Mouse (Mus musculus): ENCODE data around the gene Mospd1. TPM values are rescaled to one million over a fixed set of nuclear protein-coding genes. Genes with fewer than 3 reads are reported as not detected.

Gene Mospd1
- polyA plus RNA-seq (2015; fragmentation: Nextera tagmentation; extraction: Ambion mirVana), result 36.1 and 38.8 TPM in 2 replicates

DNA sequence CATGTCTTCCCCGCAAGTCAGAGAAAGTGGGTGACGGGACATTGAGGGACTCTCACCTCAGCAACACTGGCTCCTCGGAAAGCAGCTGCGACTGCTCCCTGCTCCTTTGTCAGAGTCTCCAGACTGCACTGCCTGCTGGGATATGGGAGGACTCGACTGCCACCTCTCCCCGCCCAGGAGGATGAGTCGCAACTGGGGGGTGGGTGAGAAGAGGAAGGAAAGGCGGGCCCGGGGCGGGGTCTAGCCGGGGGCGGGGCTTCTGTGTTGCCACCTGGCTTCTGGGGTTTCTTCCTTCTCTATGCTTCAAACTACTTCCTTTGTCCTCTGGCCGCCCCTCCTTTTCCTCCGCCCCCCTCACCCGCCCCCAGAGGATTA, at the start of gene Mospd1:
TSS of gene Mospd1 (minus strand) at position 137 of the 375 bp plus-strand sequence.
- Histone ChIP-seq H3K27ac (peak within 1 kb of the TSS; percentile 72), H3K4me2 (peak within 1 kb of the TSS; percentile 62), H3K4me1 (no peaks in the 10 kb centered on the region), H3K9me3 (no peaks in the 10 kb centered on the region), H3K9ac (peak within 1 kb of the TSS; percentile 35; the same call in 1 of the 2 replicates), H3K36me3 (no peaks in the 10 kb centered on the region), H3K27me3 (replicated peaks) (no peaks in the 10 kb centered on the region), H3K4me3 (replicated peaks) (peak within 1 kb of the TSS; percentile 58)
- WGBS, result 23% methylated on average over 13 of the region's 15 CpGs
- ATAC-seq (ENCODE audit: insufficient read depth, low FRiP score, low read depth), result peak; percentile 94

DNA sequence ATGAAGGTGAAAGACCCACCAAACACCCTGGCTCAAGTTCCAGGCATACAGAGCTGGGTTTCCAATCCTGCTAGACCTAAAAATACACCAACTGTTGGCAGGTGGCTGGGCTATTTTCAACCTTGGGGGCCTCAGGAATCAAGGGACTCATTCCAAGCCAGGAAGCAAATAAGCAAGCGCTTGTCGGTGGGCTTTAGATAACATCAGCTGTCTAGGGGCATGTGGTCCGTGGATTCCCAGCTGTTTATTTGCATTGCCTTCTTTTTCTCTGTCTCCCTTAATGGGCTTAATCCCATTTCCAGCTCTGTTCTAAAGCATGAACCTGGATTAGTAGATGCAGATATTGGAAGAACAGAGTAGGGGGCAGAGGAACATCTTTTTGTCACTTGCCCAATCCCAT, 16.1 kb upstream of the Mospd1 start:
- WGBS, result 60% methylated on average over 3 of the region's 3 CpGs

DNA sequence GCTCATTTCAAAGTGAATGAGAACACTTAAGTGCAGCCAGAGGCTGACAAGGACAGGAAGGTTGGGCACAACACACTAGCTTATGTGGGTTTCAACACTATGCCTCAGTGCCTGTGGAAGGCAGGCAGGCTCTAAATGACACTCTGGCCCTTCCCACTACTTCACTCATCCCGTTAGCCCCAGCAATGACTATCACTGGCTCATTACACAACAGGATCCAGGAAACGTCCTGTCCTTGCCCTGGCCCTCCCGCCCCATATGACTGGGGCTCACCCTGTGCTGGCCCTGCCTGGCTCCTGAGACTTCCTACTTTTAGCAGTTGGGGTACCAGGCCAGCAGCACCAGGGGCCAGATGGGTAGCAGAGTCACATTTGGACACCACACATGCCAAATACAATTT, 12.8 kb upstream of the Mospd1 start:
- Histone ChIP-seq H3K9ac (no peak overlapping the region), H3K27me3 (replicated peaks) (no peaks in the 10 kb centered on the region), H3K4me3 (replicated peaks) (no peak overlapping the region), H3K27ac (no peak overlapping the region), H3K4me2 (no peak overlapping the region), H3K9me3 (no peaks in the 10 kb centered on the region), H3K4me1 (no peaks in the 10 kb centered on the region), H3K36me3 (no peaks in the 10 kb centered on the region)
- 44% methylated on average over 3 of the region's 3 CpGs for WGBS
- no peak for ATAC-seq (ENCODE audit: insufficient read depth, low FRiP score, low read depth)

More for the DNA sequence above, 16.1 kb upstream of the Mospd1 start:
- no peak overlapping the region for H3K4me3 ChIP-seq (replicated peaks)
- H3K36me3 ChIP-seq, result no peaks in the 10 kb centered on the region
- H3K9me3 ChIP-seq, result no peaks in the 10 kb centered on the region
- ATAC-seq (ENCODE audit: insufficient read depth, low FRiP score, low read depth), result no peak
- no peak overlapping the region for H3K27ac ChIP-seq
- no peaks in the 10 kb centered on the region for H3K27me3 ChIP-seq (replicated peaks)
- H3K9ac ChIP-seq, result no peak overlapping the region
- H3K4me1 ChIP-seq, result no peaks in the 10 kb centered on the region
- H3K4me2 ChIP-seq, result no peak overlapping the region

DNA sequence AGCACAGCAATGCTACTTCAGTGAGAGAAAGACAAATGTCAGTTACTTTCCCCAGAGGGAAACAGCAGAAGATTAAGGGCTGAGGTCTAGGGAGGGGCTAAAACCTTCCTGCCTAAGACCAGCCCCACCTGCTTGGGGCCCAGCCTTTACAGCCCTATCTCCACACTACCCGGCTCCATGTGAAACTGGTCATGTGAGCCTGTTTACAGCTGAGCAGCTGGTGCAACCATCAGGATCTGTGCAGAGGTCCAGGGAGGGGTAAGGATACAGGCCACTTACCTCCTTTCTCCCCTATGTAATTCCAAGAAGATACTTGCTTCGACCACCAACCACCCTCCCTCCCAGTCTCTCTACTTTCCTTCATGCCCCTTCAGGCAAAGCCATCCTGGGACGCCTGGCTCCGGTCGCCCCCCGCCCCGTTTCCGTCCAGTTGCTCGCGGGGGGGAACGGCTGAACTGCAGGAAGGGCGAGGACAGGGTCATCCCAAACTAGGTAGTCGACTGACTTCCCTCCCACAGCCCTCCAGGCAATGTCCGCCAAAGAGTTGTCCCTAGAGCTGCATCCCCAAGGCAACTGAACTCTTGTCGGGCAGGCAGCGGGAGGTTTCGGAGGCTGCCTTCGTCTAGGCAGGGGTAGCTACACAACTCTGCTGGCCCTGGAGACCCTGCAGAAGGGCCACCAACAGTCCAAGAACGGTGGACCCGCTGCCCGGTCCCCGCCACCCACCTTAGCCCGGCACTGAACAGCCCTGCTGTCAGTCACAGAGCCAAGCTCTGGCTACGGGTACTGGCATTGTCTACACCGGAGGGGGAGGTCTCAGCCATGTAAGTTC, 552 bp downstream of the Mospd1 start:
- peak overlapping the region; percentile 58 for H3K4me3 ChIP-seq (replicated peaks)
- no peaks in the 10 kb centered on the region for H3K36me3 ChIP-seq
- WGBS, result 21% methylated on average over 25 of the region's 25 CpGs
- H3K4me1 ChIP-seq, result no peaks in the 10 kb centered on the region
- H3K9ac ChIP-seq, result peak overlapping the region; percentile 35; the same call in 1 of the 2 replicates
- peak overlapping the region; percentile 62 for H3K4me2 ChIP-seq
- no peaks in the 10 kb centered on the region for H3K27me3 ChIP-seq (replicated peaks)
- H3K9me3 ChIP-seq, result no peaks in the 10 kb centered on the region
- H3K27ac ChIP-seq, result peak overlapping the region; percentile 72
- ATAC-seq (ENCODE audit: insufficient read depth, low FRiP score, low read depth), result peak; percentile 86

DNA sequence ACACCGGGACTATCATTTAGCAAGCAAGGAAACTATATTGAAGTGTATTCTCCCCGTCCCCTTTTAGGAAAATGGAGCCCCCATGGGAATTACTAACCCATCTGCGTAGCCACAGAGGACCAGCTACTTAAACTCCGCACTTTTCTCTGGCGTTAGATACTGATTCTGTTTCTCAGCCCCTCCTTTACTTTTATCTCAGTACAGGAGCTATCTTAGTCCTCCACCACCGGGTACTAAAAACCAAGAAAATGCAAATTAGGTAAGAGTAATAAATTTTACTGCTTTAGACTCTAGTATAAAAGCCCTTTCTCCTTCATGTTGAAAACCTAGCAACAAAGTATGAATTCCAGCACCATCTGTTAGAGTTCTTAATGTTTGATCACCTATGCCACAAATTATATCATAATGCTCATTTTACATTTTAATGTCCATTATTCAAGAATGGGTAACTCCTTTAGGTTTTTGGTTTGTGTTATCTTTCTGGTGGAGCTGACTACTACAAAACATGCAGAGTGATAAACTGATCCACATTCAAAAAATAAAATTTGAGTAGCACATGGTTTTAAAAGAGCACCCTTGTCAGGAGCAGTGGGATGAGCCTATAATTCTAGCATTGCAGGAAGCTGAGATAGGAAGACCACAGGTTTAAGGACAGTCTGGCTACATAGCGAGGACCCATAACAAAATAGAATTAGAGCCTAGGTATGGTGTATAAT, 5.5 kb downstream of the Mospd1 start:
- Histone ChIP-seq H3K9ac (no peak overlapping the region), H3K4me1 (no peaks in the 10 kb centered on the region), H3K27ac (no peak overlapping the region), H3K9me3 (no peaks in the 10 kb centered on the region), H3K36me3 (no peaks in the 10 kb centered on the region), H3K4me3 (replicated peaks) (no peak overlapping the region), H3K4me2 (no peak overlapping the region), H3K27me3 (replicated peaks) (no peaks in the 10 kb centered on the region)
- ATAC-seq (ENCODE audit: insufficient read depth, low FRiP score, low read depth), result no peak
- 77% methylated on average over 7 of the region's 7 CpGs for WGBS

DNA sequence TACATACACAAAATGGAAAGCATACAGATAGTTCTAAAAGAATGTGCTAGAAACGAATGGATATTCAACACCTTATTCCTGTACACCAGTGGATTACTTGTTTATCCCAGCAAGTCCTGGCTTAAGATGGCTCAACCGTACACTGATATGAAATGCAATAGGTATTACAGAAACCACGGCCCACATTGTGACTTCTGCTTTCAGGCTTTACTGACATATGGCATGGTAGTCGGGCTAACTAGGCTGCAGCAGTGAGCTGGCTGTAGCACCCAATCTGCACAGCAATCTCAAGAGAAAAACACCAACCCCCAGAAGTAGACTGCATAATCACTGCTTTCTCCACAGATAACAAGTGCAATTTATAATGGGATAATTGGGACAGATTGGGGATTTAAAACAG, 21.9 kb downstream of the Mospd1 start:
- no peaks in the 10 kb centered on the region for H3K36me3 ChIP-seq
- WGBS, result 86% methylated on average over 4 of the region's 4 CpGs
- no peaks in the 10 kb centered on the region for H3K27me3 ChIP-seq (replicated peaks)
- no peaks in the 10 kb centered on the region for H3K9me3 ChIP-seq
- H3K4me1 ChIP-seq, result no peaks in the 10 kb centered on the region
- no peak overlapping the region for H3K27ac ChIP-seq
- H3K4me2 ChIP-seq, result no peak overlapping the region
- ATAC-seq (ENCODE audit: insufficient read depth, low FRiP score, low read depth), result no peak
- no peak overlapping the region for H3K9ac ChIP-seq
- no peak overlapping the region for H3K4me3 ChIP-seq (replicated peaks)

DNA sequence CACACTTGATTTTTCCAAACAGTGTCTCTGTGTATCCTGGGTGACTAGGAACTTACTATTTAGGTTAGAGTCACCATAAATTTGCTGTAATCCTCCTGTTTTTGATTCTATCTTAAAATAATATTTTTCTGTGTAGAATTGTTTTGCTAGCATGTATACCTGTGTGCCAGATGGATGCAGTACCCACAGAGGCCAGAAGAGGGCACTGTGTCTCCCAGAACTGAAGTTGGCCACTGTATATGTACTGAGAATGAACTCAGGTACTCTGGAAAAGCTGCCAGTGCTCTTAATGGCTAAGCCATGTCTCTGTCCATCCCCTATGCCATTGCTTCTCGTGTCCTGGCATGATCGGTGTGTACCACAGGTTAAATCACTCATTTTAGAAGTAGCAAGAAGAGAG, 28.8 kb downstream of the Mospd1 start:
- H3K36me3 ChIP-seq, result no peaks in the 10 kb centered on the region

DNA sequence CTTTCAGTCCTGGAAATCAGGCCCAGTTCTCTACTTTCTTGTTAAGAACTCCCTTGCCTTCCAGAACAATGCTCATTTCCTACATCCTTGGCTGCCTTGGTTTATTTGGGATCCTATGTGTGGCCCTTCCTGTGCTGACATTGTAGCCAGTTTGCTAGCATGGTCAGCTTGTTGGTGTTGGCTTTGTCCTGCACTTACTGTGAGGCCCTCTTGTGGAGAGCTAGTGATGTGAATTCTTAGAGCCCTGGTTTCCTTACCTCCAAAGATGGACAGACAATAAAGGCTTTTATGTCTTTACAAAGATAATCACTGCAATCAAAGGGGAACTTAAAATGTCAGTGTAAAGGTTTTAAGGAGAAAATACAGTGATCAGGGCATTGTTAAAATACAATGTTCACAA, 32.9 kb downstream of the Mospd1 start:
- no peaks in the 10 kb centered on the region for H3K9me3 ChIP-seq

More for the DNA sequence above, 28.8 kb downstream of the Mospd1 start:
- H3K4me2 ChIP-seq, result no peak overlapping the region
- WGBS, result 58% methylated on average over 2 of the region's 2 CpGs
- H3K27me3 ChIP-seq (replicated peaks), result no peaks in the 10 kb centered on the region
- H3K9ac ChIP-seq, result no peak overlapping the region
- H3K9me3 ChIP-seq, result no peaks in the 10 kb centered on the region
- no peaks in the 10 kb centered on the region for H3K4me1 ChIP-seq
- H3K4me3 ChIP-seq (replicated peaks), result no peak overlapping the region
- ATAC-seq (ENCODE audit: insufficient read depth, low FRiP score, low read depth), result no peak
- H3K27ac ChIP-seq, result no peak overlapping the region

DNA sequence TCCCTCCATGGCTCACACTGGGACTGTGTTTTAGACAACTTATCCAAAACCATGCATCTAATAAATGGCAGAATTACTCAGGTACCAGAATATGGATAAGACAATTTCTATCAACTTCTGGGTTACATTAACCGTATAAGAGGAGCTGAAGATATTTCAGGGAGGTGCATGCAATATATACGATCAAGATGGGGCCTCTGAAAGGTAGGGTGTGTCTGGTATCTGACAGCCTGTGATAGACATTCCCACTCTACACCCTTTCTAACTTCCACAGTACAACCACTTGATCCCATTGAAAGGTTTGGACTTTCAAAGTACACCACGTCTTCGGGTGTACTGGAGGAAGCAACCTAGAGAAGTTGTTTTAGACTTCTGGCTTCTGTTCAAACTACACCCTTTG, 39.9 kb downstream of the Mospd1 start:
- Histone ChIP-seq H3K4me2 (no peak overlapping the region), H3K9ac (no peak overlapping the region), H3K36me3 (no peaks in the 10 kb centered on the region), H3K27ac (no peak overlapping the region), H3K4me3 (replicated peaks) (no peak overlapping the region), H3K9me3 (no peaks in the 10 kb centered on the region), H3K27me3 (replicated peaks) (no peaks in the 10 kb centered on the region), H3K4me1 (no peaks in the 10 kb centered on the region)
- whole genome bisulfite sequencing, result 86% methylated on average over 4 of the region's 4 CpGs
- ATAC-seq (ENCODE audit: insufficient read depth, low FRiP score, low read depth), result no peak

More for the DNA sequence above, 32.9 kb downstream of the Mospd1 start:
- Histone ChIP-seq H3K27ac (no peak overlapping the region), H3K36me3 (no peaks in the 10 kb centered on the region), H3K4me1 (no peaks in the 10 kb centered on the region), H3K9ac (no peak overlapping the region), H3K4me2 (no peak overlapping the region), H3K27me3 (replicated peaks) (no peaks in the 10 kb centered on the region), H3K4me3 (replicated peaks) (no peak overlapping the region)
- no peak for ATAC-seq (ENCODE audit: insufficient read depth, low FRiP score, low read depth)

DNA sequence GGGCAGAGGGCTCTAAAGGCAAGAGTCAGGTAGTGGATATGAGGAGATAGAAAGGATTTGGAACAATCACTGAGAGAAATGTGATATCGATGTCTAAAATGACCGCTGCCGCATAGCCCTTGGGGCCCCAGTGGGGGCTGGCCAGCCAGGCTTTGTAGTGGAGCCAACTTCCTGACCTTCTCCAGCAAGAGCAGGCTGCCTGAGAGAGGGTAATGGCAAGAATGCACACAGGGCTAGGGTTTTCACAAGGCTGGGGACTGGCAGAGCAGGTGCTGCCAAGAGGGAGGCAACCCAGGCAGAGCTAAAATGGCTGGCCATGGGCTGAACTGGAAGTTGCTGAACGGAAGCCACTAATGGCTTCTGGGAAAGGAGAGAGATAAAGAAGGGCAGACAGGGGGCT, 49.2 kb downstream of the Mospd1 start:
- Histone ChIP-seq H3K27me3 (replicated peaks) (no peaks in the 10 kb centered on the region), H3K9me3 (no peaks in the 10 kb centered on the region), H3K36me3 (no peaks in the 10 kb centered on the region), H3K4me3 (replicated peaks) (no peak overlapping the region), H3K27ac (no peak overlapping the region), H3K4me1 (no peaks in the 10 kb centered on the region), H3K9ac (no peak overlapping the region), H3K4me2 (no peak overlapping the region)
- WGBS, result 77% methylated on average over 4 of the region's 4 CpGs
- ATAC-seq (ENCODE audit: insufficient read depth, low FRiP score, low read depth), result no peak

DNA sequence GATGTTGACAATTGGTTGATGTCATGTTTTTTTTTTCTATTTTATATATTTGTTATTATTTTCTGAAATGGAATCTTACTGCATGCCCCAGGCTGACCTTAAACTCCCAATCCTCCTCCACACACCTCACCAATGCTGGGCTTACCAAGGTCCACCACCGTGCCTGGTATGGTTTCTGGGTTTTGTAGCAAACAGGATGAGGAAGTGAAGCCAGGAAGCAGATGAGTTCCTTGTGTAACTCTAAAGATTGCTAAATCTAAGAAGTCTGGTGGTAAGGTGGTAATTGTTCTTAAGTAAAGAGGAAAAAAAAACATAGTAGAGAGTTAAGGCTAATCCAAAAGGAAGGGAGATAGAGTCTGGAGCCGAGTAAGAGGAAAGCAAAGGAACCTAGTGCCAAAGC, 49.7 kb downstream of the Mospd1 start:
- no peaks in the 10 kb centered on the region for H3K4me1 ChIP-seq
- 60% methylated on average over 2 of the region's 2 CpGs for WGBS
- no peak overlapping the region for H3K27ac ChIP-seq
- no peak for ATAC-seq (ENCODE audit: insufficient read depth, low FRiP score, low read depth)
- no peaks in the 10 kb centered on the region for H3K27me3 ChIP-seq (replicated peaks)
- no peak overlapping the region for H3K4me3 ChIP-seq (replicated peaks)
- H3K36me3 ChIP-seq, result no peaks in the 10 kb centered on the region
- no peaks in the 10 kb centered on the region for H3K9me3 ChIP-seq
- no peak overlapping the region for H3K4me2 ChIP-seq
- no peak overlapping the region for H3K9ac ChIP-seq
